Mouse (Mus musculus) G1E (cell line): ENCODE data around the gene Kyat1. TPM values are rescaled to one million over a fixed set of nuclear protein-coding genes. Genes with fewer than 3 reads are reported as not detected.

Source experiments
- ATAC-seq: 2 replicates; pipeline ENCODE4 v1.8.0; 2016; ENCODE audit warnings: mild to moderate bottlenecking; ENCODE audit not compliant: insufficient number of reproducible peaks, poor library complexity, low FRiP score, severe bottlenecking; ENCODE audit errors: extremely low read depth
- DNase-seq: peaks from one replicate; pipeline ENCODE4 v3.0.0; 2012; ENCODE audit warnings: low spot score
- H3K27me3 ChIP-seq: 2 replicates; pipeline ENCODE4 v1.6.1; 2012; ENCODE audit warnings: mild to moderate bottlenecking, low read length, inconsistent platforms; ENCODE audit not compliant: insufficient read depth
- H3K36me3 ChIP-seq: replicated peaks from 2 replicates; pipeline ENCODE3; 2012; ENCODE audit warnings: mild to moderate bottlenecking, inconsistent platforms
- H3K4me1 ChIP-seq: 2 replicates; pipeline ENCODE4 v1.6.1; 2012; ENCODE audit warnings: low read depth, low read length, inconsistent platforms, mixed read lengths; ENCODE audit not compliant: insufficient read depth
- H3K4me3 ChIP-seq: 2 replicates; pipeline ENCODE4 v1.5.1; 2012; ENCODE audit warnings: low read depth, mild to moderate bottlenecking, inconsistent platforms, low read length, moderate library complexity, mixed read lengths
- H3K9me3 ChIP-seq: replicated peaks from 2 replicates; pipeline ENCODE4 v1.6.1; 2012; ENCODE audit warnings: inconsistent platforms
- CTCF ChIP-seq: IDR thresholded peaks from 2 replicates; pipeline ENCODE4 v1.5.1; 2012; ENCODE audit warnings: low read depth, low read length, inconsistent platforms, mixed read lengths
- GATA1 ChIP-seq: IDR thresholded peaks from 2 replicates; pipeline ENCODE4 v1.6.1; 2012; ENCODE audit warnings: borderline replicate concordance, low read length, inconsistent platforms, mixed read lengths
- GATA2 ChIP-seq: IDR thresholded peaks from 2 replicates; pipeline ENCODE4 v1.6.1; 2012; ENCODE audit warnings: low read depth, low read length, inconsistent platforms, borderline replicate concordance
- POLR2AphosphoS5 ChIP-seq: IDR thresholded peaks from 2 replicates; pipeline ENCODE4 v1.6.1; 2012; ENCODE audit warnings: low read depth, low read length, inconsistent platforms; ENCODE audit not compliant: insufficient replicate concordance
- TAL1 ChIP-seq: conservative IDR thresholded peaks from 2 replicates; pipeline ENCODE4 v1.6.1; 2012; ENCODE audit warnings: low read depth, low read length, inconsistent platforms, mixed read lengths
- polyA plus RNA-seq: library from polyadenylated mRNA; stranded (reverse); fragments of >175 nt; gene quantifications from 2 replicates; pipeline ENCODE4 v1.2.3, GENCODE M21; 2012
- total RNA-seq, 2 experiments: library from RNA; stranded (forward) in 1 of 2; stranded (reverse) in 1 of 2; fragments of 200-1000 nt in 1 of 2; fragments of >200 nt in 1 of 2; fragmentation: Nextera tagmentation in 1 of 2; gene quantifications; 2 replicates each; pipeline ENCODE4 v1.2.3; 2014 to 2017

The Kyat1 gene
- total and polyA plus RNA-seq, 3 experiments, result 12.3 to 13.7 (median 12.3) TPM

GRCm38 (mm10) chr2:30177700-30178675, 27.7 kb downstream of the Kyat1 start, which contains the start of gene Spout1:
TSS of gene Spout1 (minus strand) at chr2:30178459.
- TF ChIP-seq GATA2 (no peak), POLR2AphosphoS5 (no peak), TAL1 (no peak), GATA1 (no peak), CTCF (no peak)
- peak within 1 kb of the TSS; percentile 82 for H3K4me3 ChIP-seq
- H3K27me3 ChIP-seq, result peaks cover 2% of the 10 kb centered on the region; the same call in 1 of the 2 replicates
- peaks cover 7% of the 10 kb centered on the region for H3K9me3 ChIP-seq
- H3K36me3 ChIP-seq, result peaks cover 45% of the 10 kb centered on the region
- peak; percentile 95 for ATAC-seq
- H3K4me1 ChIP-seq, result peaks cover 52% of the 10 kb centered on the region
- peak; percentile 78 for DNase-seq

DNA sequence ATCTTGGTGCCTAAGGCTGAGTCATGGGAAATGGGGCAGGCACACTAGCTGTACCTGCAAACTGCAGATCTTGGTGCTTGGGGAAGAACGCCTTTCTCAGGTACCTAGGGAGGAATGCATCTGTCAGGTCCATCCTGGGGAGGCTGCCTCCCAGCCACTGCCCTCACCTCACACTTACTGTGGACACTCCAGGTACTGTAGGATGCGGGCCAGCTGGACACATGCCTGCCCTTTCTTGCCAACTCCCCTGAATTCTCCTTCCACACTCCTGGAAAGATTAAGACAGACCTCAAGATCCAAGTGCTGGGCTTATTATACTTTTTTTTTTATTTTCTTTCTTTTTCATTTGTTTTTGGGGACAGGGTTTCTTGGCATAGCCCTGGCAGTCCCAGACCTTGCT, 29.1 kb downstream of the Kyat1 start:
- peak overlapping the region; percentile 82; the same call in 1 of the 2 replicates for H3K4me3 ChIP-seq
- H3K4me1 ChIP-seq, result peaks cover 66% of the 10 kb centered on the region
- H3K9me3 ChIP-seq, result peaks cover 7% of the 10 kb centered on the region
- H3K36me3 ChIP-seq, result peaks cover 58% of the 10 kb centered on the region
- ATAC-seq (no peak), DNase-seq (no peak)
- peaks cover 2% of the 10 kb centered on the region; the same call in 1 of the 2 replicates for H3K27me3 ChIP-seq
- TF ChIP-seq POLR2AphosphoS5 (no peak), GATA2 (no peak)

GRCm38 (mm10) chr2:30175897-30176296, 29.8 kb downstream of the Kyat1 start:
- Histone ChIP-seq H3K36me3 (peaks cover 58% of the 10 kb centered on the region), H3K9me3 (peaks cover 7% of the 10 kb centered on the region), H3K4me3 (no peak overlapping the region; the same call in 1 of the 2 replicates), H3K27me3 (peaks cover 2% of the 10 kb centered on the region; the same call in 1 of the 2 replicates), H3K4me1 (peaks cover 72% of the 10 kb centered on the region)
- ATAC-seq, result no peak
- no peak for DNase-seq
- TF ChIP-seq CTCF (no peak), POLR2AphosphoS5 (no peak), TAL1 (no peak), GATA1 (no peak), GATA2 (no peak)

- peaks cover 58% of the 10 kb centered on the region for H3K36me3 ChIP-seq
- peaks cover 7% of the 10 kb centered on the region for H3K9me3 ChIP-seq
- no peak overlapping the region for H3K4me3 ChIP-seq
- H3K27me3 ChIP-seq, result no peaks in the 10 kb centered on the region
- no peak for ATAC-seq
- H3K4me1 ChIP-seq, result peaks cover 72% of the 10 kb centered on the region
- no peak for TF ChIP-seq TAL1
- no peak for TF ChIP-seq GATA1
- no peak for TF ChIP-seq GATA2
- TF ChIP-seq CTCF, result no peak
- no peak for TF ChIP-seq POLR2AphosphoS5
- DNase-seq, result no peak
Measured at GRCm38 (mm10) chr2:30173541-30174240, 32.0 kb downstream of the Kyat1 start.

GRCm38 (mm10) chr2:30171997-30172382, 33.7 kb downstream of the Kyat1 start:
- Histone ChIP-seq H3K27me3 (no peaks in the 10 kb centered on the region), H3K4me1 (peaks cover 56% of the 10 kb centered on the region), H3K4me3 (peak overlapping the region; percentile 80), H3K9me3 (peaks cover 21% of the 10 kb centered on the region), H3K36me3 (peaks cover 53% of the 10 kb centered on the region)
- DNase-seq, result peak; percentile 51
- no peak for ATAC-seq
- TF ChIP-seq GATA2 (no peak), POLR2AphosphoS5 (no peak), TAL1 (no peak)
